Mouse (Mus musculus): Measurements from ENCODE around the gene Creb1. TPM values are rescaled to one million over a fixed set of nuclear protein-coding genes. Genes with fewer than 3 reads are reported as not detected.

The Creb1 gene
- polyA plus RNA-seq, 2 experiments: 19.6 to 39.5 TPM

GRCm38 (mm10) chr1:64617715-64617984, 85.2 kb downstream of the Creb1 start:
- TF ChIP-seq POLR2A (IDR thresholded peaks at IDR 0.05; ENCODE audit: borderline replicate concordance, extremely low read depth, insufficient read depth, insufficient read length): no peak
- Histone ChIP-seq H3K4me2 (replicated peaks; ENCODE audit: low read depth, low read length, severe bottlenecking) (peak overlapping the region; percentile 77), H3K4me3 (replicated peaks; ENCODE audit: low read length) (peak overlapping the region; percentile 80), H3K9ac (ENCODE audit: low read depth, low read length, severe bottlenecking) (peak overlapping the region; percentile 96), H3K27me3 (ENCODE audit: control insufficient read depth, insufficient read depth, low read length) (no peaks in the 10 kb centered on the region), H3K36me3 (ENCODE audit: control insufficient read depth, insufficient read depth, low read length) (peaks cover 11% of the 10 kb centered on the region), H3K27ac (replicated peaks; ENCODE audit: low read depth, low read length) (peak overlapping the region; percentile 97), H3K4me1 (ENCODE audit: control insufficient read depth, insufficient read depth, low read length) (peaks cover 19% of the 10 kb centered on the region), H3K9me3 (ENCODE audit: control insufficient read depth, low read length) (no peaks in the 10 kb centered on the region)
- ATAC-seq (ENCODE audit: low FRiP score, low read depth): peak; percentile 79
- under 1% methylated on average over 14 of the region's 15 CpGs for WGBS
- peak; percentile 65 for DNase-seq (ENCODE audit: low spot score)

- Histone ChIP-seq H3K27ac (replicated peaks; ENCODE audit: low read depth, low read length) (peak overlapping the region; percentile 97), H3K4me3 (replicated peaks; ENCODE audit: low read length) (peak overlapping the region; percentile 80), H3K27me3 (ENCODE audit: control insufficient read depth, insufficient read depth, low read length) (no peaks in the 10 kb centered on the region), H3K4me2 (replicated peaks; ENCODE audit: low read depth, low read length, severe bottlenecking) (peak overlapping the region; percentile 77), H3K9ac (ENCODE audit: low read depth, low read length, severe bottlenecking) (peak overlapping the region; percentile 96; the same call in 1 of the 2 replicates), H3K36me3 (ENCODE audit: control insufficient read depth, insufficient read depth, low read length) (peaks cover 11% of the 10 kb centered on the region), H3K9me3 (ENCODE audit: control insufficient read depth, low read length) (no peaks in the 10 kb centered on the region), H3K4me1 (ENCODE audit: control insufficient read depth, insufficient read depth, low read length) (peaks cover 19% of the 10 kb centered on the region)
- DNase-seq (ENCODE audit: low spot score) (no peak), ATAC-seq (ENCODE audit: low FRiP score, low read depth) (no peak)
- WGBS: 44% methylated on average over 3 of the region's 3 CpGs
- TF ChIP-seq POLR2A (IDR thresholded peaks at IDR 0.05; ENCODE audit: borderline replicate concordance, extremely low read depth, insufficient read depth, insufficient read length): no peak
Observed at GRCm38 (mm10) chr1:64618226-64618625, 85.8 kb downstream of the Creb1 start.

DNA sequence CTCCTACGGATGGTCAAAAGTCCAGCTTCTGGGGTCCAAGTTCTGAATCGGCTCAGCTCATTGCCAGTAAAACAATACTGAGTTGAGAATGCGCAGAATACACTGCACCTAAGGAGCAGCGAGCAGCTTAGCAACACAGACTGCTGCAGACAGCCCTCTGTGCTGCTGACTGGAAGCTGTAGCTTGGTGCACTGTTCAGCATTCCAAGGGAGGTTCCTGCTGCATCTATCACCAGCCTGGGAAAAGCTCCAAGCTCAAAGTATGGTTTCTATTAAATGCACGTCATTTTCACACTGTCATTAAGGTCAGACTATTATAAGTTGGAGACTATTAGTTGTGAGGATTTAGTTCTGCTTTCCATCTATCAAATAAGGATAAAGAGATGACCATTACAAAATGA, 88.7 kb downstream of the Creb1 start:
- Histone ChIP-seq H3K4me1 (ENCODE audit: control insufficient read depth, insufficient read depth, low read length) (peaks cover 15% of the 10 kb centered on the region), H3K9ac (ENCODE audit: low read depth, low read length, severe bottlenecking) (no peak overlapping the region), H3K4me2 (replicated peaks; ENCODE audit: low read depth, low read length, severe bottlenecking) (no peak overlapping the region), H3K27ac (replicated peaks; ENCODE audit: low read depth, low read length) (no peak overlapping the region), H3K4me3 (replicated peaks; ENCODE audit: low read length) (no peak overlapping the region), H3K9me3 (ENCODE audit: control insufficient read depth, low read length) (no peaks in the 10 kb centered on the region), H3K27me3 (ENCODE audit: control insufficient read depth, insufficient read depth, low read length) (no peaks in the 10 kb centered on the region), H3K36me3 (ENCODE audit: control insufficient read depth, insufficient read depth, low read length) (no peaks in the 10 kb centered on the region)
- TF ChIP-seq POLR2A (IDR thresholded peaks at IDR 0.05; ENCODE audit: borderline replicate concordance, extremely low read depth, insufficient read depth, insufficient read length): no peak
- ATAC-seq (ENCODE audit: low FRiP score, low read depth): no peak
- peak; percentile 45 for DNase-seq (ENCODE audit: low spot score)
- WGBS: 67% methylated on average over 5 of the region's 5 CpGs

GRCm38 (mm10) chr1:64623558-64624435, 91.4 kb downstream of the Creb1 start:
- ATAC-seq (ENCODE audit: low FRiP score, low read depth) (peak; percentile 74), DNase-seq (ENCODE audit: low spot score) (no peak)
- H3K4me3 ChIP-seq (replicated peaks; ENCODE audit: low read length): no peak overlapping the region
- no peak for TF ChIP-seq POLR2A (IDR thresholded peaks at IDR 0.05; ENCODE audit: borderline replicate concordance, extremely low read depth, insufficient read depth, insufficient read length)
- 40% methylated on average over 12 of the region's 12 CpGs for WGBS
- H3K9ac ChIP-seq (ENCODE audit: low read depth, low read length, severe bottlenecking): no peak overlapping the region
- H3K27ac ChIP-seq (replicated peaks; ENCODE audit: low read depth, low read length): no peak overlapping the region; the same call in 1 of the 2 replicates
- H3K9me3 ChIP-seq (ENCODE audit: control insufficient read depth, low read length): no peaks in the 10 kb centered on the region
- H3K4me1 ChIP-seq (ENCODE audit: control insufficient read depth, insufficient read depth, low read length): 0 out of 2 replicates have a peak, but pooled peaks cover under 1% of the 10 kb centered on the region
- no peak overlapping the region for H3K4me2 ChIP-seq (replicated peaks; ENCODE audit: low read depth, low read length, severe bottlenecking)
- no peaks in the 10 kb centered on the region for H3K36me3 ChIP-seq (ENCODE audit: control insufficient read depth, insufficient read depth, low read length)
- H3K27me3 ChIP-seq (ENCODE audit: control insufficient read depth, insufficient read depth, low read length): no peaks in the 10 kb centered on the region

- Histone ChIP-seq H3K9ac (ENCODE audit: low read depth, low read length, severe bottlenecking) (no peak overlapping the region), H3K4me2 (replicated peaks; ENCODE audit: low read depth, low read length, severe bottlenecking) (no peak overlapping the region), H3K27ac (replicated peaks; ENCODE audit: low read depth, low read length) (no peak overlapping the region), H3K4me1 (ENCODE audit: control insufficient read depth, insufficient read depth, low read length) (no peaks in the 10 kb centered on the region), H3K27me3 (ENCODE audit: control insufficient read depth, insufficient read depth, low read length) (no peaks in the 10 kb centered on the region), H3K36me3 (ENCODE audit: control insufficient read depth, insufficient read depth, low read length) (no peaks in the 10 kb centered on the region), H3K4me3 (replicated peaks; ENCODE audit: low read length) (no peak overlapping the region), H3K9me3 (ENCODE audit: control insufficient read depth, low read length) (no peaks in the 10 kb centered on the region)
- no peak for TF ChIP-seq POLR2A (IDR thresholded peaks at IDR 0.05; ENCODE audit: borderline replicate concordance, extremely low read depth, insufficient read depth, insufficient read length)
- DNase-seq (ENCODE audit: low spot score) (no peak), ATAC-seq (ENCODE audit: low FRiP score, low read depth) (no peak)
Observed at GRCm38 (mm10) chr1:64625214-64625613, 92.8 kb downstream of the Creb1 start.
